Mouse (Mus musculus): ENCODE results near the gene Slc12a6.

Slc12a6 gene

GRCm38 (mm10) chr2:112328069-112328777 lies 62.6 kb downstream of the Slc12a6 start:
- DNase-seq (ENCODE audit: low spot score), result no peak

- DNase-seq (ENCODE audit: low spot score), result no peak
These were observed 66.7 kb downstream of the Slc12a6 start for GRCm38 (mm10) chr2:112332051-112332898.

GRCm38 (mm10) chr2:112337211-112337610 lies 71.6 kb downstream of the Slc12a6 start:
- no peak for DNase-seq (ENCODE audit: low spot score)

- DNase-seq (ENCODE audit: low spot score), result no peak
These were observed 74.1 kb downstream of the Slc12a6 start for GRCm38 (mm10) chr2:112339736-112340135.

- DNase-seq (ENCODE audit: low spot score), result no peak
These were observed 75.5 kb downstream of the Slc12a6 start for GRCm38 (mm10) chr2:112341117-112341516.

GRCm38 (mm10) chr2:112348246-112348645 lies 82.6 kb downstream of the Slc12a6 start:
- no peak for DNase-seq (ENCODE audit: low spot score)

- no peak for DNase-seq (ENCODE audit: low spot score)
These were observed 88.2 kb downstream of the Slc12a6 start for GRCm38 (mm10) chr2:112353685-112354455.

GRCm38 (mm10) chr2:112359611-112360010 lies 94.0 kb downstream of the Slc12a6 start:
- no peak for DNase-seq (ENCODE audit: low spot score)

- no peak for DNase-seq (ENCODE audit: low spot score)
These were observed 94.6 kb downstream of the Slc12a6 start for GRCm38 (mm10) chr2:112360012-112360780.

- DNase-seq (ENCODE audit: low spot score), result no peak
These were observed 95.2 kb downstream of the Slc12a6 start for GRCm38 (mm10) chr2:112360781-112361169.

GRCm38 (mm10) chr2:112367222-112367621 lies 101.6 kb downstream of the Slc12a6 start:
- DNase-seq (ENCODE audit: low spot score), result peak; percentile 43

- peak; percentile 93 for DNase-seq (ENCODE audit: low spot score)
These were observed 102.4 kb downstream of the Slc12a6 start, which contains the start of gene Emc4 for GRCm38 (mm10) chr2:112367726-112368673. Emc4 (minus strand) TSS chr2:112368027.

- DNase-seq (ENCODE audit: low spot score), result peak; percentile 51
These were observed 104.3 kb downstream of the Slc12a6 start for GRCm38 (mm10) chr2:112369941-112370340.

GRCm38 (mm10) chr2:112373141-112373540 lies 107.5 kb downstream of the Slc12a6 start:
- no peak for DNase-seq (ENCODE audit: low spot score)

GRCm38 (mm10) chr2:112374610-112375009 lies 109.0 kb downstream of the Slc12a6 start:
- no peak for DNase-seq (ENCODE audit: low spot score)

GRCm38 (mm10) chr2:112378973-112379898 lies 113.6 kb downstream of the Slc12a6 start, which contains the start of gene Katnbl1:
Katnbl1 (plus strand) TSS chr2:112379211.
- DNase-seq (ENCODE audit: low spot score), result peak; percentile 99

- no peak for DNase-seq (ENCODE audit: low spot score)
These were observed 114.5 kb downstream of the Slc12a6 start for GRCm38 (mm10) chr2:112380131-112380530.

- no peak for DNase-seq (ENCODE audit: low spot score)
These were observed 115.6 kb downstream of the Slc12a6 start for GRCm38 (mm10) chr2:112381219-112381618.

- DNase-seq (ENCODE audit: low spot score), result no peak
These were observed 125.2 kb downstream of the Slc12a6 start for GRCm38 (mm10) chr2:112390843-112391242.

Data from testis, postnatal 10 days (tissue).